Mouse (Mus musculus): ENCODE measurements at regions not wholly inside any gene's neighbourhood (a gene's known extent, or its start where the extent isn't known, plus 50 kb on each side); places are given as distances from the start of the nearest gene placed in this dataset.
A peak's percentile ranks its signal among the peaks of the same experiment; 100 is the strongest.

DNA sequence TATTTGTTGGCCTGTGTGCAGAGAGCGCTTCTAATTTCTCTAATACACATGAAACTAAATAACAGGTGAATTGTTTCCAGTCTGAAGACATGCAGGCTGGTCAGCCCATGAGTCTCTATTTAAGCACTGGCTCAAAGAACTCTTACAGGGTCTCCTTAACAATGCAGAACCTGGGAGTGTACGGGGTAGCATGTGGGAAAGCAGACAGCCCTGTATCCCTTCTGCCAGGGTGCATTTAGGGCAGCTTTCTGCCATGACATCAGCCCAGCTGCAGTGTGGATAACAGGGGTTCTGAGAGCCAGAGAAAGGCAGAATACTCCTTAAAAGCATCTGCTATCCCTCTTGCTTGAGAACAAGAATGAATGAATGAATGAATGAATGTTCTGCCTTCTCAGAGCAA, 164.7 kb downstream of the Grb14 start:
- no peak for DNase-seq (ENCODE audit: low spot score)

DNA sequence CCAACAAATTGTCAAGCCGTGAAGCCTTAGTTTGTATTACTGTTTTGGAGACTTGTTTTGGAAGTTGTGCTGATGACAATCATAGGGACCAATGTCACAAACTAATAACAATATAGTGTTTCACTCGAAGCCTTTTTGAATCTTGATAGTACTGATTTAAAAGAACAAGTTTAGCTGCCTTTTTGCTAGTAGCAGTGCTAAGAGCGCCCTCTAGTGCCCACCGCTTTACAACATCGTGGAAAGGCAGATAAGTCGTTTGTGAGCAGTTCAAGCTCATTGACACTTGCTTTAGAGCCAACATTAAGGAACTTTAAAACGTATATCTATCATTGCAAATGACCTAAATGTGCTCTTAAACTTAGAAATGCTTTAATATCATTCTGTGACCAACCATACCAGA, 170.9 kb downstream of the Grb14 start:
- DNase-seq (ENCODE audit: low spot score) = peak; percentile 71

DNA sequence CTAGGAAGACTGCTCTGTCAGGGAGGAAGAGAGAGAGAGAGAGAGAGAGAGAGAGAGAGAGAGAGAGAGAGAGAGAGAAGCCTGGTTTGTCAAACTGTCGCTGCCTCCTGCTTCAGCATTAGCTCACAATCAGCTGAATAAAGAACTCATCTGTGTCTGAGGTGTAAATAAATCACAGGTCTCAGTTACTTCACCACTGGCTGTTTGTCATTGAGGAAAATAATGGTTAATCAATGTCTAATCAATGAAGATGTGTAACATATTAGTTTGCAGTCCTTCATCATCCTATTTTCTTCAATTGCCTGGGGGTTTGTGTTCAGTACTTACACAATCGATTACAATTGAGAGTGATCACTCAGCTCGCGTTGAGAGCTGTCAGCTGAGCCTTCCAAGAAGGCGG, 171.9 kb downstream of the Grb14 start:
- DNase-seq (ENCODE audit: low spot score) = no peak

DNA sequence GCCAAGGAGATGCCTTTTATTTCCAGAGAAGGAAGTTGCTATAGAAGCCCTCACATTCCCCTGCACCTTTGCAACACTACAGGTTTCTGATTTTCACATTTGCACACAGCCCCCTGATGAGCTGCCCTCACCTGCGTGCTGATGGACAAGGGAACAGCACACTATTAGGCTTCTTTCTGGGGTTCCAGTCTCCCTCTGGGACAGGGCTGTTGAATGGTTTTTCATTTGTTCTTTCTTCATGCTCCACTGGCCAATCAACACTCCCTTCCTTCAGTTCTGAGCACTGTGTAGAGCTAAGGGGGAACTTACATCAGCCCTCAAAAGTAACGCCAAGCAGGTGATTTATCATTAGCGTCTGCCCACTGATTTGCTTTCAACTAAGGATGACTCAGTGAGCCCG, 173.7 kb downstream of the Grb14 start:
- DNase-seq (ENCODE audit: low spot score) = no peak

DNA sequence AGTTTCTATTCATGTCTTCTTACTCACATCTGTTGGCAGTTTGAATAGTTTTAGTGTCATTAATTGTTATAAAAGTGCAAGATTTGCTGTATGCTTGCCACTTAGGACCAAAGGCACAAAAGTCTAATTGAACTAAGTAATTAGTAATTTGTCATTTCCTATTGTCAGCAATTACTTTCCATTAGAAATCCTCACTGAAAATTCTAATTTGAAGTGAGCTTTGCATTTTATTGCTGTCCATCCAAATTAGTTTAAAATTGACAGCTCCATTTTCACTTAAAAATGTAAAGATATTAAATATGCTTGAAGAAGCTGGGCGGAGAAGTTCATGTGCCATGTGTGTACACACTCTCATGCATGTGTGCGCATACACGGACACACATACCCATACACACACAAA, 174.1 kb downstream of the Grb14 start:
- DNase-seq (ENCODE audit: low spot score) = no peak

DNA sequence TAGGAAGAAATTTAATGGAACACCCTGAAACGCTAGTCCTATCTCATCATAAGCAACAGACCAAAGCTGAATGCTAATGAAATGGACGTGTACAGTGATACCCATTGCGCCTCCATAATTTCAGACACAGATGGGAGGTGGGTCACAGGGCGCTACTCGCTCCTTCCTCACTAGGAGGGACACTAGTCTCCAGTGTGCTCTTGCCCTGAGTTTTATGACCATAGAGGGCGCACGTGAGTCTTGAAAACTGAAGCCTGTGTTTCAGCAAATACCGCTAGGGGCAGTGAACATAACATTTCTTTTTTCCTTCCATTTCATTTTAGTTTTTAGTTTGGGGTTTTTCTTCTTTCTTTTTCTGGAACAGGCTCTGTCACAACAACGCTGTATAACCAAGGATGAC, 200.3 kb downstream of the Grb14 start:
- no peak for DNase-seq (ENCODE audit: low spot score)

DNA sequence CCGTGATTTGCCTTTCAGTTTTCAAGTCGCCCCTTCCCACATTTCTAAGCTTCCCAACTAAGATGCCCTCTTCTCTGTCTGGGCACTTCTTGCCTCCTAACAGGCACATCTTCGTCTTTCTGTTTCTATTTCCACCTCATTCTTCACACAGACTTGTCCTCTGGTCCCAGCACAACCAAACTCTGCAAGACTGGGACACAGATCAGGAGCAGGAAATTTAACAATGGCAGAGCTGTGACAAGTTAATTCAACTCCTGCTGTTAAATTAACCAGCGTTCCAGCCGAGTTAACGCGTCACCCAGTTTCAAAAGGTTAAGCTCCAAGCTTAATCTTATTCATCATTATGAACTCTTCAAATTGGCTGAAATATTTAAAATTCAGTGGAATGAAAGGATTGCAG, 200.9 kb downstream of the Grb14 start:
- DNase-seq (ENCODE audit: low spot score) = no peak

DNA sequence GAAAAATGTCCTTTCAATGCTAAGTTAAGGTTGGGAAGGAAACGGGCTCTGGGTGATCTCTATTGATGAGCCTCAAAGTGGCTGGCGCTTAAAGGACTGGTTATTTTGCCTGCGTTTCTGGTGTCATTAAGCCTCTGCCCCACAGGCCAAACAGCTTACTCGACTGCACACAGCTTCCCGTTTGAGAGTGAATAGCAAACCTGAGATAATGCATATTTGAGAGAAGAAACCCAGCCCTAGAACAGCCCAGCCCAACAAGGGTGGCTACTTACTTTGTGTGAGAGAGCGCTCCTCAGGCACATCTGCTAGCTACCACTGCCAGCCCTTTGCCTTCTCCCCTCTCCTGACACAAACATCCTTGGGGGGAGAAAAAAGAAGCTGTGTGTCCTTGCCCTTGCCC, 201.7 kb downstream of the Grb14 start:
- no peak for DNase-seq (ENCODE audit: low spot score)

DNA sequence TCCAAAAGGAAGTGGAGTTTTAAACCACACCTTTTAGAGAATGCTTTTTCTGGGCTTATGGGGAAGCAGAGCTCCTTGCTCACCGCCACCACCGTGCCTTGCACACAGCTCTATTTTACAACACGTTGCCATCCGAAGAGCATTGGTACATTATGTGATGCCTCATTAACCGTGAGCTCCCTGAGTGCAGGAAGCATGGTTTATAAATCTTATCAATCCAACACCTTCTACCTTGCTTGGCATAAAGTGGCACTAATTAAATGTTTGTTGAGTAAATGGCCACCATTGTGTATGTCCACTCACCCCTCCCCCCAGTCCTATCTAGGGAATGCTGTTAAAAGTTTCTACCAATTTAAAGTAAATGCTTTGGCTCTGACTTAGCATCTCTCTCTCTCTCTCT, 206.6 kb downstream of the Grb14 start:
- no peak for DNase-seq (ENCODE audit: low spot score)

All from ovary, postnatal 36 days (tissue).